Mouse (Mus musculus) cerebral cortex, adult 2 months (tissue): ENCODE measurements around the gene Nudcd3.

ENCODE experiments used
- WGBS: fragments of 180-500 bp; shearing (Covaris S2); methylation state at CpG from one replicate; pipeline ENCODE4 v1.1.7; 2018; 5-methylcytosine and 5-hydroxymethylcytosine counted together

Nudcd3 gene

DNA sequence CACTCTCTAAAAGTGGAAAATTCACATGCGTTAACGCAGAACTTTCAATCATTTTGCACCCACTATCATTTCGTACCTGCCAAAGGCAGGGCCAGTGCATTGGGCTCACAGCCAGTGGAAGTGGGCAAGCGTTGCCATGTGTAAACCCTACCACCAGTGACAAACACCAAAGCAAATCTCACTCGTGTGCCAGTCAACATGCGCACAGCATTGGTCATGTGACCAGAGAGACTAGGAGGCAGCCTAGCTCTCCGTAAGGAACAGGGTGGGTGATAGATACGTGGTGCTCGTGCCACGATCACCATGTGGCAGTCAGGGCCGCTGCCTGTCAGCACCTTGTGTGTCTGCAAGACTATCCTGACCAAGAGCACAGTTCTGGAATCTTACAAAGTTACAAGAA lies 137.9 kb downstream of the Nudcd3 start:
- 52% methylated on average over 11 of the region's 11 CpGs for WGBS

DNA sequence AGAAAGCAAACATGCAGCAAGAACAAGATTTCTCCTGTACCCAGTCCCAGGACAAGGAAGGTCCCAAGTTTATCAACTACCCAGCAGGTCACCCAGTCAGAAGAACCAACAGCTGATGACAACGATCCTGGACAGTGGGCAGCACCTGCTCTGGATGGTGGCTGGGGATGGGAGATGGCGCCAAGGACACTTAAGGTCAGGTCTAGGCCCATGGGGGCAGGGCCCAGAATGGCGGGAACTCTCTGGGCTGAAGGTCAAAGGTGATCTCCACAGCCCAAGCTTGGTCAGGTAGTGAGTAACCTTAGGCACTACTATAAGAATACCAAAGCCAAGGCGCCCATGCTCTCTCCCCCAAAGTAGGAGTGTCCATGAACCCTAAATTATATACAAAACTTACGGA lies 138.3 kb downstream of the Nudcd3 start:
- 57% methylated on average over 5 of the region's 5 CpGs for WGBS

DNA sequence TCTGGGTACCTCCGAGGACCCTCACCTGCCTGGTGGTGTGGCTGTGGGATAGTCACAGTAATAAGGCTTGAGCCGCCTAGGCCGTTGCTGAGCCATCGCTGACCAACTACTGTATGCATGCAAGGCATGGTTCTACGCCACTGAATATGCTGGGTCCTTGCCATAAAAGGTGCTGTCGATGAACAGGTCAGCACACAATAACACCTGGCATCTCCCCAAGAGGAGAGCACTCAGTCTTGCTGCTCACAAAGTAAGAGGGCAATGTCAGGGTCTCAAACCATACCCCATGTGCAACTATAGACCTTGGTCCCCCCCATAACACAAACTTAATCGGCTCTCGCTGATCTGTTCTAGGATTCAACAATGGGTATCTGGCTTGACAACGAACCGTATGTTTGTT lies 141.1 kb downstream of the Nudcd3 start:
- 78% methylated on average over 10 of the region's 10 CpGs for WGBS
